Mouse (Mus musculus) stomach, adult 2 months (tissue): ENCODE data around the gene 1190007I07Rik. TPM values are rescaled to one million over a fixed set of nuclear protein-coding genes. Genes with fewer than 3 reads are reported as not detected.

Experiments used
- polyA plus RNA-seq: library from polyadenylated mRNA; depleted of rRNA; stranded (reverse); fragments of >200 nt; gene quantifications from 2 replicates; pipeline ENCODE4 v1.2.3, GENCODE M21; 2012; rRNA removed

The 1190007I07Rik gene
- 20.6 and 27.7 TPM in 2 replicates for polyA plus RNA-seq

GRCm38 (mm10) chr10:82622671-82623552, at the start of gene 1190007I07Rik:
Gene 1190007I07Rik, minus strand, starts transcription at chr10:82623228.

GRCm38 (mm10) chr10:82629586-82630255, 6.7 kb upstream of the 1190007I07Rik start, which contains the start of gene Tdg:
Gene Tdg, plus strand, starts transcription at chr10:82629828.

Other genes starting within 250 kb of the 1190007I07Rik start
- not detected in 2 replicates for gene Gm1553, start 130.6 kb downstream of the 1190007I07Rik start, polyA plus RNA-seq
- 4.9 and 6.8 TPM in 2 replicates for gene Tdg, start 6.6 kb upstream of the 1190007I07Rik start, polyA plus RNA-seq
- gene Glt8d2, start 67.4 kb upstream of the 1190007I07Rik start, polyA plus RNA-seq = 0.49 and 0.58 TPM in 2 replicates
- gene Hcfc2, start 72.9 kb upstream of the 1190007I07Rik start, polyA plus RNA-seq = 1.2 and 1.8 TPM in 2 replicates
- gene Nfyb, start 140.9 kb upstream of the 1190007I07Rik start, polyA plus RNA-seq = 2.0 and 3.1 TPM in 2 replicates
- gene Txnrd1, start 210.7 kb upstream of the 1190007I07Rik start, polyA plus RNA-seq = 22.9 and 33.3 TPM in 2 replicates
- gene Eid3, start 243.4 kb upstream of the 1190007I07Rik start, polyA plus RNA-seq = 0.23 TPM in 1 of 2 replicates, not detected in the other